Mouse (Mus musculus) MEL (cell line): Measurements from ENCODE around the gene Zfp54. TPM values are rescaled to one million over a fixed set of nuclear protein-coding genes. Genes with fewer than 3 reads are reported as not detected.

Source experiments
- DNase-seq: peaks from one replicate; pipeline ENCODE4 v3.0.0; 2011; ENCODE audit warnings: low read depth, low spot score
- H3K27ac ChIP-seq: 2 replicates; pipeline ENCODE4 v1.5.1; 2012; ENCODE audit warnings: low read depth, mild to moderate bottlenecking, control low read depth, low read length, moderate library complexity; ENCODE audit not compliant: control insufficient read depth
- H3K27me3 ChIP-seq, 2 experiments: fragments of 150-350 bp in 1 of 2; sonication (generic) in 1 of 2; 2 replicates each; pipeline ENCODE4 v1.6.1; 2012; ENCODE audit warnings: low read length in 2 of 2, mild to moderate bottlenecking in 2 of 2, improper control_type of control experiment in 1 of 2, moderate library complexity in 1 of 2; ENCODE audit not compliant: insufficient read depth in 2 of 2, control insufficient read depth in 1 of 2
- H3K36me3 ChIP-seq, 2 experiments: 2 replicates each; pipeline ENCODE4 v1.6.1; 2012 to 2014; ENCODE audit warnings: low read length in 2 of 2, improper control_type of control experiment in 1 of 2, inconsistent platforms in 1 of 2, mild to moderate bottlenecking in 1 of 2; ENCODE audit not compliant: insufficient read depth in 2 of 2, control insufficient read depth in 1 of 2
- H3K4me1 ChIP-seq, 2 experiments: fragments of 150-350 bp in 1 of 2; sonication (generic) in 1 of 2; 2 replicates each; pipeline ENCODE4 v1.6.1; 2012; ENCODE audit warnings: low read length in 2 of 2, improper control_type of control experiment in 1 of 2, mild to moderate bottlenecking in 1 of 2; ENCODE audit not compliant: insufficient read depth in 2 of 2, control insufficient read depth in 1 of 2
- H3K4me3 ChIP-seq, 2 experiments: fragments of 150-350 bp in 1 of 2; sonication (generic) in 1 of 2; 2 replicates each; pipeline ENCODE4 v1.5.1; 2012; ENCODE audit warnings: low read depth in 2 of 2, low read length in 2 of 2, mild to moderate bottlenecking in 2 of 2, moderate library complexity in 2 of 2, control low read depth in 1 of 2, improper control_type of control experiment in 1 of 2; ENCODE audit not compliant: control insufficient read depth in 1 of 2, insufficient read depth in 1 of 2
- H3K79me2 ChIP-seq: 2 replicates; pipeline ENCODE4 v1.6.1; 2012; ENCODE audit warnings: mild to moderate bottlenecking, low read length, moderate library complexity; ENCODE audit not compliant: control insufficient read depth, poor library complexity, insufficient read depth
- H3K9ac ChIP-seq: 2 replicates; pipeline ENCODE4 v1.6.1; 2012; ENCODE audit warnings: low read depth, mild to moderate bottlenecking, control low read depth, low read length, moderate library complexity; ENCODE audit not compliant: control insufficient read depth, poor library complexity, severe bottlenecking
- H3K9me3 ChIP-seq: fragments of 150-350 bp; sonication (generic); replicated peaks from 2 replicates; pipeline ENCODE4 v1.6.1; 2012; ENCODE audit warnings: mild to moderate bottlenecking, low read length, improper control_type of control experiment, moderate library complexity; ENCODE audit not compliant: insufficient read depth
- CHD1 ChIP-seq: IDR thresholded peaks from 2 replicates; pipeline ENCODE4 v1.6.1; 2012; ENCODE audit warnings: low read depth, mild to moderate bottlenecking, inconsistent platforms, low read length, improper control_type of control experiment
- CTCF ChIP-seq, 3 experiments: IDR thresholded peaks in 2 of 3; conservative IDR thresholded peaks in 1 of 3; 2 replicates each; pipeline ENCODE4 v1.5.1; 2011 to 2012; ENCODE audit warnings: low read length in 3 of 3, low read depth in 2 of 3, mild to moderate bottlenecking in 2 of 3, improper control_type of control experiment in 1 of 3, inconsistent platforms in 1 of 3, mixed read lengths in 1 of 3, moderate library complexity in 1 of 3; ENCODE audit not compliant: control insufficient read depth in 1 of 3, insufficient read depth in 1 of 3, poor library complexity in 1 of 3, severe bottlenecking in 1 of 3
- E2F4 ChIP-seq: IDR thresholded peaks from 2 replicates; pipeline ENCODE4 v1.6.1; 2011; ENCODE audit warnings: low read depth, low read length, improper control_type of control experiment, borderline replicate concordance
- EP300 ChIP-seq, 2 experiments: IDR thresholded peaks; 2 replicates each; pipeline ENCODE4 v1.6.1; 2011; ENCODE audit warnings: improper control_type of control experiment in 2 of 2, low read length in 2 of 2, low read depth in 1 of 2, mild to moderate bottlenecking in 1 of 2
- ETS1 ChIP-seq: IDR thresholded peaks from 2 replicates; pipeline ENCODE4 v1.6.1; 2012; ENCODE audit warnings: low read depth, mild to moderate bottlenecking, inconsistent platforms, low read length, improper control_type of control experiment, moderate library complexity
- GATA1 ChIP-seq: IDR thresholded peaks from 2 replicates; pipeline ENCODE4 v1.6.1; 2011; ENCODE audit warnings: low read depth, low read length, improper control_type of control experiment
- HCFC1 ChIP-seq: IDR thresholded peaks from 2 replicates; pipeline ENCODE4 v1.6.1; 2012; ENCODE audit warnings: low read depth, mild to moderate bottlenecking, inconsistent platforms, low read length, improper control_type of control experiment, moderate library complexity
- MAFK ChIP-seq: IDR thresholded peaks from 2 replicates; pipeline ENCODE4 v1.6.1; 2011; ENCODE audit warnings: low read depth, mild to moderate bottlenecking, low read length, improper control_type of control experiment, borderline replicate concordance
- MEF2A ChIP-seq: IDR thresholded peaks from 2 replicates; pipeline ENCODE4 v1.6.1; 2014; ENCODE audit warnings: low read depth, mild to moderate bottlenecking, inconsistent platforms, low read length, improper control_type of control experiment; ENCODE audit not compliant: poor library complexity, insufficient replicate concordance, severe bottlenecking; ENCODE audit errors: extremely low read depth
- MYC ChIP-seq: IDR thresholded peaks from 2 replicates; pipeline ENCODE4 v1.6.1; 2011; ENCODE audit warnings: low read depth, mild to moderate bottlenecking, low read length, improper control_type of control experiment, moderate library complexity
- POLR2AphosphoS5 ChIP-seq: IDR thresholded peaks from 2 replicates; pipeline ENCODE4 v1.6.1; 2012; ENCODE audit warnings: low read depth, borderline replicate concordance, mild to moderate bottlenecking, inconsistent platforms, low read length, moderate library complexity, mixed read lengths
- RAD21 ChIP-seq: IDR thresholded peaks from 2 replicates; pipeline ENCODE4 v1.6.1; 2011; ENCODE audit warnings: mild to moderate bottlenecking, low read depth, low read length, improper control_type of control experiment
- TAL1 ChIP-seq: IDR thresholded peaks from 2 replicates; pipeline ENCODE4 v1.6.1; 2012; ENCODE audit warnings: mild to moderate bottlenecking, inconsistent platforms, low read length, moderate library complexity, mixed read lengths
- TBP ChIP-seq: IDR thresholded peaks from 2 replicates; pipeline ENCODE4 v1.8.0; 2011; ENCODE audit warnings: low read depth, low read length, improper control_type of control experiment
- TCF12 ChIP-seq: IDR thresholded peaks from 2 replicates; pipeline ENCODE4 v1.6.1; 2014; ENCODE audit warnings: low read depth, mild to moderate bottlenecking, inconsistent platforms, low read length, improper control_type of control experiment, moderate library complexity
- USF2 ChIP-seq, 2 experiments: IDR thresholded peaks; 2 replicates each; pipeline ENCODE4 v1.6.1; 2011 to 2012; ENCODE audit warnings: improper control_type of control experiment in 2 of 2, low read length in 2 of 2, borderline replicate concordance in 1 of 2, inconsistent platforms in 1 of 2, low read depth in 1 of 2, mild to moderate bottlenecking in 1 of 2; ENCODE audit not compliant: insufficient read depth in 1 of 2
- ZC3H11A ChIP-seq: IDR thresholded peaks from 2 replicates; pipeline ENCODE4 v1.6.1; 2012; ENCODE audit warnings: low read depth, mild to moderate bottlenecking, inconsistent platforms, low read length, improper control_type of control experiment
- ZNF384 ChIP-seq: IDR thresholded peaks from 2 replicates; pipeline ENCODE4 v1.6.1; 2012; ENCODE audit warnings: low read depth, mild to moderate bottlenecking, inconsistent platforms, low read length, improper control_type of control experiment
- polyA plus RNA-seq, 2 experiments: library from polyadenylated mRNA; stranded (reverse) in 1 of 2; unstranded in 1 of 2; fragments of >175 nt in 1 of 2; fragments of >200 nt in 1 of 2; gene quantifications; 2 replicates each; pipeline versions ENCODE4 v1.2.1 to v1.2.4; 2012; ENCODE audit warnings: low replicate concordance in 2 of 2, low read depth in 1 of 2; ENCODE audit not compliant: insufficient read length in 2 of 2, insufficient read depth in 1 of 2, missing spikeins in 1 of 2
- total RNA-seq: library from RNA; depleted of rRNA; stranded (reverse); fragments of 300-350 nt; gene quantifications from 2 replicates; pipeline ENCODE4 v1.2.3, GENCODE M21; 2012

Zfp54 gene
- total and polyA plus RNA-seq, 3 experiments, result 1.5 to 2.7 TPM; not detected in 1

DNA sequence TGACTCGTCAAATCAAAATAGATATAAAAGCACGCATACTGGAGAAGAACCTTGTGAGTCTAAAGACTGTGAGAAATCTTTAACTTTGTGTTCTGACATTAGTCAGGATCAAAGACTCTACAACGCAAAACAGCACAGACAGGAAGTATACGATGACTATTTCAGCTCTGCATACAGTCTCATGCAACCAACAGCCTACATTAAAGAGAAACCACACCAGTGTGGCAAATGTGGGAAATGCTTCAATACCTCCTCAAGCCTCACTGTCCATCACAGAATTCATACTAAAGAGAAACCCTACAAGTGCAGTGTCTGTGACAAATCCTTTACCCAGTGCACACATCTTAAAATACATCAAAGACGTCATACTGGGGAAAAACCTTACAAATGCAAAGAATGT is 40.5 kb downstream of the Zfp54 start:
- DNase-seq, result no peak
- H3K36me3 ChIP-seq, result peaks cover 0 to 16% of the 10 kb centered on the region in 2 experiments; a peak in 2 of 4 replicates
- TF ChIP-seq MYC (no peak), CTCF (IDR thresholded peaks at IDR 0.05 in 2 of 3, conservative IDR thresholded peaks at IDR 0.05 in 1 of 3; ENCODE audit: control insufficient read depth in 1 of 3, insufficient read depth in 1 of 3, low read depth in 2 of 3, low read length in 3 of 3, poor library complexity in 1 of 3, severe bottlenecking in 1 of 3) (no peak), HCFC1 (no peak)

DNA sequence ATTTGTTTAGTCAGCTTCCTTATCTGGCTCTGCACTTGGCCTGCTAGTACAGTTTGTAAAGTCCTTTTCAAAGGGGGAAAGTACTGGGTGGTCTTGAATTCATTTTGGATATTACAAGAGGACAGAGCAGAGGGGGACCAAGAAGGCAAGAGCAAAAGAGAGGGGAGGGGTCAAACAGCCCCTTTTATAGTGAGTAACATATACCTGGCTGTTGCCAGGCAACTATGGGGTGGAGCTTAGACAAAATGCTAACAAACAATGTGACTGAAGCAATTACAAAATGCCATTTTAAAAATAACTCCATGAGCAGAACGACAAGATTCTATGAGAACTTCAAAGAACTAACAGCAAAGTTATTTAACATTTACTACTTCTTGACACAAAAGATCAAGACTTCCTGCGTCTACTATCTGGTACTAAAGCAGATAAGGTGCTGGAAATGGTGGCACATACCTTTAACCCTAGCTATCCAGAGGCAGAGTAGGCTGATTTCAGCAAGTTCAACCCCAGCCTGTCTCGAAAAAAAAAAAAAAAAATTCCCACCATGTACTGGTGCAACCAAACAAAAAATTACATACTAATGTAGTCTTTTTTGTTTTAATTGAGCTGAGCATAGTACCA is 49.1 kb downstream of the Zfp54 start:
- Histone ChIP-seq H3K9me3 (no peaks in the 10 kb centered on the region), H3K4me1 (peaks cover 10 to 19% of the 10 kb centered on the region in 2 experiments), H3K4me3 (no peak overlapping the region), H3K9ac (no peak overlapping the region), H3K27me3 (no peaks in the 10 kb centered on the region), H3K36me3 (peaks cover 0 to 17% of the 10 kb centered on the region in 2 experiments; a peak in 2 of 4 replicates), H3K27ac (peak overlapping the region; percentile 23; the same call in 1 of the 2 replicates), H3K79me2 (no peaks in the 10 kb centered on the region)
- peak; percentile 27 for DNase-seq
- TF ChIP-seq ZNF384 (no peak), USF2 (IDR thresholded peaks at IDR 0.05; ENCODE audit: borderline replicate concordance in 1 of 2, insufficient read depth in 1 of 2, low read depth in 1 of 2, low read length in 2 of 2) (no peak), TAL1 (peak; percentile 39; the same call in 1 of the 2 replicates), ZC3H11A (no peak), ETS1 (0 out of 2 replicates have a peak, but pooled peaks have one; percentile 14), GATA1 (peak; percentile 62), RAD21 (no peak), TCF12 (0 out of 2 replicates have a peak, but pooled peaks have one; percentile 5), MAFK (no peak), E2F4 (no peak), MEF2A (no peak), TBP (no peak), CHD1 (no peak), EP300 (IDR thresholded peaks at IDR 0.05; ENCODE audit: low read depth in 1 of 2, low read length in 2 of 2) (0 out of 4 replicates have a peak, but pooled peaks of 1 of the 2 experiments have one; percentile 8), MYC (no peak), POLR2AphosphoS5 (no peak)

More for the DNA sequence above, 40.5 kb downstream of the Zfp54 start:
- Histone ChIP-seq H3K79me2 (no peaks in the 10 kb centered on the region), H3K4me1 (no peaks in the 10 kb centered on the region), H3K4me3 (no peak overlapping the region), H3K9ac (no peak overlapping the region), H3K27ac (no peak overlapping the region), H3K27me3 (no peaks in the 10 kb centered on the region), H3K9me3 (no peaks in the 10 kb centered on the region)
